Mouse (Mus musculus) right cerebral cortex, postnatal 25 days (tissue): ENCODE measurements around the gene Gm20388.

Source experiments
- DNase-seq: peaks from one replicate; pipeline ENCODE4 v3.0.0; 2022

Gene Gm20388

DNA sequence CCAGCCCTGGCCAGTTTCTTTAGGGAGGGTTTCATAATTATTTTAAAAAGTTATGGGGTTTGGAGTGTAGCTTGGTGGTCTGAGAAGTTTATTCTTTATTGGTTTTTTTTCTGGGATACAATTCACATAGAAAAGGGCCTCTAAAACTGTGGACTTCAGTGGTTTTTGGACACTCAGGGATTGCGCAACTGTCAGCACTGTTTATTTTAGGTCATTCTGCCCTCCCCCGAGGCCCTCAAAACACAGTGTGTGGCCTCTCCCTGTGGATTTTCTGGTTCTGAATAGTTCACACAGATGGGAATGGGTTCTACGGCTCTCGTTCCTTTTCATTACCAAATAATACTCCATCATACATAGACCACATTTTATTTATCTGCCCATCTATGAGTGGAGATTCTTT, 332.6 kb downstream of the Gm20388 start:
- DNase-seq, result no peak

DNA sequence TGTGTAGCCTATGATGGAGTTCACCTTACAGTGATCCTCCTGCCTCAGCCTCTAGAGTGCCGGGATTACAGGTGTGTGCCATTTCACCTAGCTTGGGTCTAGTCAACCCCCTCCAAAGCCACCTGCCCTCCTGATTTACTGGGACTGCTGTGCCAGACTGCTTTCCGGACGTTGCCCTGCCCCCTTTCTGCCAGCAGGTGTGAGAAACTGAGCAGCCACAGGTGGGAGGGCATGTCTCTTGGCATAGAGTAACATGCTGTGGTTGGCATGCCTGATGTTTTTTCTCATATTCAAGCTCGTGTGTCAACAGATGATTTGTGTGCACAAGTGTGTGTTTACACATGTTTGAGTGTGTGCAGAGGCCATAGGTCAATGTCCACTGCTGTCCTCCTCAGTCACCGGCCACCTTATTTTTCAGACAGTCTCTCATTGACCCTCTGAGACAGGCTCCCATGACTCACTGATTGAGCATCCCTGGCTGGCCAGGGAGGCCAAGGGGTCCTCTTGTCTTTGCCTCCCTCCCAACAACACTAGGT, 333.3 kb downstream of the Gm20388 start:
- DNase-seq, result no peak

DNA sequence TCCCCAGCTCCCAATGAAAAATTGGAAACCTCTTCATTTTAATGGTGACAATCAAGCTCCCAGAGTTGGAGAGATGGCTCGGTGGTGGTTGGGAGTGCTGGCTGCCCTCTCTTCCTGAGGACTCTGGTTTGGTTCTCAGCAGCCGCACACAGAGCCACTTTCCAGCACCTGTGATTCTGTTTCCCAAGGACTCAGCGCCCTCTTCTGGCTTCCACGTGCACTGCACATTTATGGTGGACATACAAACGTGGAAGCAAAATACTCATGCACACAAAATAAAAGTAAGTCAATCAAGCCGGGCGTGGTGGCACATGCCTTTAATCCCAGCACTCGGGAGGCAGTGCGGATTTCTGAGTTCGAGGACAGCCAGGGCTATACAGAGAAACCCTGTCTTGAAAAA, 333.9 kb downstream of the Gm20388 start:
- no peak for DNase-seq

DNA sequence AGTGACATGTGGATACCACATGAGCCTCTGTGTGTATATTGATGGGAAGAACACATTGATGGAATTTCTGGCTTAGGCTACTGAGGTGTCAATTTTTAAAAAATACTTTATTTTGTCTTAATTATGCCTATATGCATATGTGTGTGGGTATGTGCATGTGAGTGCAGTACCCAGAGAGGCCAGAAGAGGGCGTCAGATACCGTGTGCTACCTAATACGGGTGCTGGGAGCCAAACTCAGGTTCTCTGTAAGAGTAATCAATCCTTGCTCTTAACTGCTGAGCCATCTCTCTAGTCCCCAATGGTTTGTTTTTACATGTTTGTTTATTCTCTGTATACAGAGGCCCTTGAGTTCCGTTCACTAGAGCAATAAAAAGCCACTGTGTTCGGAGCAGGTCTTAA, 337.0 kb downstream of the Gm20388 start:
- DNase-seq, result no peak

DNA sequence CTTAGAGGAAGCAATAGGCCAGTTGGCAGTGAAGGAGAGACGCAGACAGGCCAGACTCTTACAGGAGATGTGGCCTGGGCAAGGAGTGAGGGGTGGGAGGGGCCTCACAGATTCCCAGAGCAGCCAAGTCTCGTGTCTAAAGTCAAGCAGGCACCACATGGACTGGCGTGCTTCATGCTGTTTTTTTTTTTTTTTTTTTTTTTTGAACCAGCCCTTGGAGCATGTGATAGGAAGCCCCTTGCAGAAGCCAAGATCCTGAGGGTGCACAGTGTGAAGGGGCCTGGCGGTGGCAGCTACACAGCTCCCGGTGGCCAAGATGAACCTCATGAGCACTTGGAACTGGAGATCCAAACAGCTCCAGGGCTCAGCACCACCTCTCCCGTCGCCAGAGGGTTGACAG, 337.4 kb downstream of the Gm20388 start:
- DNase-seq, result no peak

DNA sequence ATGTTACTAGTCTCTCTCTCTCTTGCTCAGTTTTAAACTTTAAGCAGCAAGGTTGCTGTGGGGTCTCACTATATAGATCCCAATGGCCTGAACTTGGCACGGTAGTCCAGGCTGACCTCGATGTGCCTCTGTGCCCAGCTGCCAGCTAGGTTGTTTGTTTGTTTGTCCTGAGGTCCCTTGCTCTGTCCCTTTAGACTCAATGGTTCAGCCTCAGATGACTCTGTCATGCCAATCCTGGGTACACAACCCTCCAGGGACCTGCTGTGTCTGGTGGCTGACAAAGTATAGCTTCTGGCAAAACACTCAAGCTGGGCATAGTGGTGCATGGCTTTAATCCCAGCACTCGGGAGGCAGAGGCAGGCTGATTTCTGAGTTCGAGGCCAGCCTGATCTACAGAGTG, 337.8 kb downstream of the Gm20388 start:
- no peak for DNase-seq

DNA sequence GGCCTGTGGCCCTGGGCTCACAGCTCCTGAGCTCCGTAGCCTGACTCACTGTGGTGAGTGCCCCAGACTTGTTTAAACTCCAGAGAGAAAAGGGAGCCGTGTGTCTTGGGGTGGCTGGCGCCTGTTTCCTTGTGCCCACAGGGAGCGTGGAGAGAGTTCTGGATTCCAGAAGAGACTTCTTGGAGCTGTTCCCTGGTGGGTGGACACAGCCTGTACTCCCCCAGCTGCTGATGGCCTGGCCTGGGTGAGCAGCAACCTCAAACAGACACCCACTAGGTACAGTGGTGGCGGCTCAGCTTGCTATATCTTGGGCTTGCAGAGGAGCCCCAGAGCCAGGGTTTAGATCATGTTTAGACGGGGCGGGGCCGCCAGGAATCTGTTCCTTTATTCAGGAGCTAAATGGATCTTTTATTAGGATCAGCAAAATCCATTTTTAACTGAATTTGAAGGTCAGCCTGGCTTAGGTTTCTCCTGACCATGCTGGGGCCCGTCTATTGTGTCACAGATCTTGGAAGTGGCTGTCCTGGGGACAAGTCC, 339.2 kb downstream of the Gm20388 start:
- no peak for DNase-seq

DNA sequence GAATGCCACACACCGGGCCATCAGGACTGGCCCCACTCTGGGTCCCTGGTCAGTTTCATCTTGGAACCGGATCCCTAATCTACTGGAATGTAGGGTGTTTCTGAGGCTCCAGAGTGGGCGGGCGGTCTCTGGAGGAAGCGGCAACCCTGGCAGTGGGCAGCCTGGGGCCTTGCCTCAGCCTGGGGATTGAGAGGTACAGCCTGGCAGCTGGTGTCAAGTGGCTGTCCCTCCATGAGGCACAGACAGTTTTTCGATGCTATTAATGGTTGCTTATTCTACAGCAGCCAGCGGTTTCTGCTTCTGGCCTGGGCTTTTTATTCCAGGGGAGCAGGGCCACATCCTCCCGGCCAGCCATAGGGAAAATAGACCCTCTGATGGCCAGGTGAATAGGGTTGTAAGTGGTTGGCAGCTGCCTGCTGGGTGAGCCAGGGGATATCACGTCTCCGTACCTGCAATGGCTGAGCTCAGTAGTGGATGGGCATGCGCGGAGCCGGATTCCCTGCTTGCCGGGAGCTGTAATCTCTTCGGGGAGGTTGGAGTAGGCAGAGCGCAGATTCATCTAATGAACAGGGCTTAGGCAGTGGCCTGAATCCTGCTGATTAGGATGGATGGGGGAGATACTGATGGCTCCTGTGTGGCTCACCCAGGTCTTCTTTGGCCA, 340.2 kb downstream of the Gm20388 start:
- DNase-seq, result peak; percentile 27

DNA sequence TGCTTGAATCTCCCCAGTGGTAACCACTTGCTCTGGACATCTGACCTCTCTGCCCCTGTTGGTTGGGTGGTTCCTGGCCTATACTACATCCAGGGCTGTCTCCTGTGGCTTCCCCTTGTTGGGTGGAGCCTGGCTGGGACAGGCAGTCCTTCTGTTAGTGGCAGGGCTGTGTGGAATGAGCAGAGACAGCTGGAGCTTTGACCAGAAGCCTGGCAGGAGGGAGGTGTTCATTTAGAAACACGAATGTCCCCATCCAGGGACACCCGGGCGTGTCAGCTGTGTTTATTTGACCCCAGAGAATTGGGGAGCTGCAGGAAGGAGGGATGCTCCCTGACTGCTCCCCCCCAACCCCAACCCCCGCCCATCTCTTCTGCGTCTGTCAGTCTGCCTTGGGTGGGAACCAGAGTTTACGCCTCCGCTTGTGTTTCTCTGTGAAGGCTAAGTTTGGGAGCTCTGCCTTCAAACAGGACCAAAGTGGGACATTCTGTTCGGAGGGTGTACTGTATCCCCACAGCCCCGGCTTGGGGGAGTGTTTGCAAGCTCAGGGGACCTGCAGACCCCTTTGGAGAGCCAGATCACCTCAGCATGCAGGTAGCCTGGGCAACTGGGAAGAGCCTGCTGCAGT, 340.9 kb downstream of the Gm20388 start:
- DNase-seq, result peak; percentile 25

DNA sequence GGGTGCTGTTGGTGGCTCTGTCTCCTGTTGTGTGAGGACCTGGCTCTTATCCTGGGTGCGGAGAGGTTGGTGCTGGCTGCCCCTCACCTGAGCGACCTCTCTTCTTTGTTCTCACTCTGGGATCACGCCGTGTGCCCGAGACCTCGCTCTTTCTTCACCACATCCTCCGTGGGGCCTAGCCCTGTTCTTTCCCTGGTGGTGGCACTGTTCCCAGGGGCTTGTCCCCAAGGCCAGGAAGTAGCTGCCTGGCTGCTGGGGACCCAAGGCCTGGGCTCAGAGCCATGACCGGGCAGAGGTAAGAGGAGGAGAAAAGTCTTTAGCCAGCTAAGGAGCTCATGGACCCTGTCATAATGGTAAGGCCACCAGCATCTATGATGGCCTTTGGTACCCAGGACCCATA, 343.0 kb downstream of the Gm20388 start:
- DNase-seq, result no peak

DNA sequence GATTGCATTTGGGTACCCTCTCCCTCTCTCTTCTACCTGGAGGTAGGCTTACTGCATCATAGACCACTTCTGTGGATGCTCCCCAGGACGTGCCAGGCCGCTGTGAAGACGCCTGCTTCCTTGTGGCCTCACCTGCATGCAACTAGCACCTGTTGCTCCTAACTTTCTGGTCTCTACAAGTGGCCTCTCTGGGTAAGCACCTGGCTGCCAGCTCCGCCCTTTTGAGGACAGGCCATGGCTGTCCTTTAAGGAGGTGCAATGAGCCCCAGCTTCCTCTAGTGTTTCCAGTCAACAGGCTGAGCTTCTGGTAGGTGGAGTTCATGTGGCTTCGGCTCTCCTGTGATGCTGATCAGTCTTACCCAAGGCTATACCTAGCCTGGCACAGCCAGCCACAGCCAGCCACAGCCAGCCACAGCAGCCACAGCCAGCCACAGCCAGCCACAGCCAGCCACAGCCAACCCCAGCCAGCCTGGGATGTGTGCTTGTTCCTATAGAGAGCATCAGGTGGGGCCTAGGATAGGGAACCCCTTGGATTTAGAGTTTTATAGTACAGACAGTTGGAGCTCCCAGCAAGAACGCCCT, 344.9 kb downstream of the Gm20388 start:
- DNase-seq, result no peak

DNA sequence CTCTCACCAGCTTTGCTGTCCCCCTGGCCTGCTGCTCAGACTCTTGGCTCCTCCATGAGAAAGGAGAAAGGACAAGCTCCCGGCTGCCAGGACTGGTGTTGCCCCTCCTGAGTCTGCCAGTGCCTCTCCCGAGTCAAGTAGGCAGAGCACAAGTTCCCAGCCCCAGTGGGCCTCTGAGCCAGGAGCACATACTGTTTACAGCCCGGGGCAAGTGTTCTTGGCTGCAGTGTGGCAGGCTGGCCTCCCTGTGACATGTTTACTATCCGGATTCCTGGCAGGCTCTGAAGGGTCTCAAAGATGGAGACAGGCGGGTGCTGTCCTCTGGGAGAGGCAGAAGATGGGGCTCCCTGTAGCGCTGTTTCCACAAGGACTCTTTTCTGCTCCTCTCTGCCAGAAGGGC, 346.3 kb downstream of the Gm20388 start:
- no peak for DNase-seq

DNA sequence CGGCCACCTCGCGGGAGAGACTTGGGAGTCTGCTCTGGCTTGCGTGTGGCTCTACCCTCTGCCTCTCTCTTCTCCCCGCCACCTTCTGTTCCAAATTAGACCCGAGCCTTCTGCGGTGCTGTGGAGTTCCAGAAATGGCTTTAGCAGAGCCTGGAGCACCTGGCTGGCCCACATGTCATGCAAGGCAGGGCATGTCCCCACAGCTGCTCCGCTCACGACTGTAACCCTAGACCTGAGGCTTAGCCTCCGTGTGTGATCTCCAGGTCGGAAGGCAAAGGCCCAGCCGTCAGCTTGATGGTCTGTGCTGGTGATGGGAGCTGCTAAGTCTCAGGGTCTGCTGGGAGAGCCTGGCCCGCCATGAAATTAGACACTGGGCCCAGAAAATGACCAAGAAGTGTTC, 348.6 kb downstream of the Gm20388 start:
- DNase-seq, result no peak

DNA sequence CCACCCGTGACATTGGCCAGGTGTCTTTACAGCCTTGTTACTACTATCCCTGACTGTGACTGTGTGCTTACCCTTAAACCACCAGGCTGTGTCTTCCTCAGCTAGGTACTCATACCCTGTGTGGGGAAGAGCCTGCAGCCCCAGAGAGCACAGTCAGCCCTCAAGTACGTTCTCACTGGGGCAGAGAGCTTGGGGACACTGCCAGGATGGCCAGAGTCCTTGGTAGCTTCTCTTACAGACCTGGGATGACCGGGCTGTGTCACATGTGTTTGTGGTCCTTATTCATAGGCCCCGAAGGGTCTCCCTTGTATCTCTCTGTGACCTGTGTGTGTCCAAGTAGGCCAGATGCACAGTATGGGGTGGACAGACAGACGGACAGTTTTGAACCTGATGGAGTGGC, 350.0 kb downstream of the Gm20388 start:
- DNase-seq, result no peak

DNA sequence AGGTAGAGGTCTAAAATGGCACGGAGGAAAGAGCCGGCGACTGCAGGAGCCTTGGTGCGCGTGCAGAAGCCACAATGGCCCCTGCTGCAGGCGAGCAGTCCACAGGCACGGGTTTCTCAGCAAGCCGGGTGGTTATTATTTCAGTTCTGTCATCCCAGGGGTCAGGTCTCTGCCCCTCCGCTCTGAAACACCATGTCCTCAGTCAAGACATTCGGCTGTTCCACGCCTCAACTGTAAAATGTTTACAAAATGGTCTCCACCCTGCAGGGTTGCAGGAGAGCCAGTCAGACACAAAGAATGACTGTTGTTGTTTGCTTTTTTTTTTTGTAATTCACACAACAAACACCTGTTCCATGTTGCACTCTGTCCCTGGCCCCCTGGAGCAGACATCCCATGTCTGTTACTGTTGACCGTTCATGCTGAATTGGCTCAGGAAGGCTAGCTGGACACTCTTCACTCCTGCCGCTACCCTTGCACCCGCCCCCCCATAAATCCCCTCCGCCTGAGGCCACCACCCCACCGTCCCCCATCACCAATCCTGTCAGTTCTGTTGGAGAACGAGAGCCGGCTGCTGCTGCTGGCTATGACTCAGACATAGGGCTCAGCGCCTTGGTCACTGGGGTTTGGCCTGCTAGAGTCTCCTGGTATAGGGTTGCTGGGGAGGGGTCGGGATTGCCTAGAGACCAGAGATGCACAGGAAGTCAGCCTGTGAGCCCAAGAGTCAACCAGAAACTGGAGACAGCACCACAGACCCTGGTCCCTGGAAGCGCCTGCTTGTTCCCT, 350.9 kb downstream of the Gm20388 start:
- DNase-seq, result no peak

DNA sequence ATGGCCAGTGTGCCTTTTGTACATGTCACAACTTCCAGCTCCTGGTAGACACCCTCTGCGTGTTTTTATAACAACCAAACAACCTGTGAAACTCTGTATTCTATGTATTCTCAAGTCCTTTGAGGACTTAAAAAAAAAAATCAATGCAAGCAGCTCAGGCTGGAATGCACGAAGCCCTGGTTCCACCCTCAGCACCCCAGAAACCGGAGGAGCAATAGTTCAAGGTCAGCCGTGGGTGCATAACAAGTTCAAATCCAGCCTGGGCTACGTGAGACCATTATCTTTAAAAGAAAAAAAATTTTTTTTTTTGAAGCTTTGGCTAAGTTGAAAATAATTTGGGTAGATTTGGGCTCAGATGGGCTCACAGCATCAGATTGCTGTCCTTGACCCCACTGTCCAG, 353.2 kb downstream of the Gm20388 start:
- DNase-seq, result no peak

DNA sequence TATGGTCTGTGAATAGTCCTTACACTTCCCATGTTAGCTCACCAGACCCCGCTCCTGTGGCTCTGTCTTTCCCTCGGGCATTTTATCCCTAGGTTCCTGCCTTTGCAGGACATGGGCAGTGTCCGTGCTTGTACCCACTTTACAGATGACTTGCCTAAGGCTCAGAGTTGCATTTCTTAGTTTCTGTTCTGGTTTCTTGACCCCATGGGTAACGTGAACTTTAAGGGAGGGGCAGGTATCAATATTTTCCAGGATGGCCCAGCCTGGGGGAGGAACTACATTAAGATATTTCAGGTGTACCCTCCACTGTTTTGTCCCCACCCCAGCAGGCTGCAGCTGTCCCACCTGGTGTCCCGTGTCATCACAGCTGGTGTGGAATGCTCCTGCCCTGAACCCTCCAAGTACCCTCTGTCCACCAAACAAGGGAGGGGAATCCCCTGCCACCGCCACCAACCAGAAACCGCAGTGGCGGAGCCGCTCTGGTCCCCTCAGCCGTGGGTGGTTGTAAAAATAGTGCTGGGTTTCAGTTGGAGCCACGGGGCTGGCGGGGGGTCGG, 353.8 kb downstream of the Gm20388 start:
- DNase-seq, result no peak

DNA sequence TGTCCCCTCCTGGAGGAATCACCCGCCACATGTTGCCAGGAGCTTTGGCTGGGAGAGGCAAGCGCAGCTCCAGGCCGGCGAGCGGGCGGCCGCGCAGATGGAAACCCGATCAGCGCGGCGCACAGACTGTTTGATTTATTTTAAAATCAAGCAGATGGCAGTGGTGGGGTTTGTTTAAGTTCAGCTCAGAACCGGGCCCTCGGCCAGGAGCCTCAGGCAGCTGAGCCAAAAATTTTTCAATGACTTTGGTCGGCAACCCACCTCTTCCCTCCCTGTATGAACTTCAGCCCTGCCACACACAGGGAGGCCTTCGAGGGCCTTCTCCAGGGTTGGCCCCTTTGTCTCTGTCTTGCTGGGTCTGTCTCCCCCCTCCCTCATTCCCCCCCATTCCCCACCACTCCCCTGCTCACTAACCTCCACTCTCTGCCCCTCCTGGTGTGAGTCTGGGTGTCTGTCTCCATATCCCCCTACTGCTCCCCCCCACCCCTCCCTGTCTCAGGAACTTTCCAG, 354.4 kb downstream of the Gm20388 start:
- peak; percentile 88 for DNase-seq

DNA sequence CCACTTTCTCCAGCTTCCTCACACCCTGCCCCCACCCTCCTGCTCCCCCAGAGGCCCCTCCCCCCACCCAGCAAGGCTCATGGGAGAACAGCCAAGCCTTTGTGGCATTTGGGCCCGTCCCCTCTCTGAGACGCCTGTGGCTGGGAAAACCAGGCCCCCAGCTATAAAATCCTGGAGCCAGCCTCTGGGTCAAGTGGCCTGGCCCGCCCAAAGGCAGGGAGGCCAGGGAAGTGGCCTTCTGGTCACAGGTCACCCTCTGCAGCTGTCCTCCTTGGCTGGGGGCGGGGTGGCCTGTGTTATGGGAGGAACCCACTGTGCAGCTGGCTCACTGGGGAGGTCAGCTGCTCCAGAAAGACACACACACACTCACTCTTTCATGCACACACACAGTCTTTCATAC, 354.8 kb downstream of the Gm20388 start:
- DNase-seq, result no peak

DNA sequence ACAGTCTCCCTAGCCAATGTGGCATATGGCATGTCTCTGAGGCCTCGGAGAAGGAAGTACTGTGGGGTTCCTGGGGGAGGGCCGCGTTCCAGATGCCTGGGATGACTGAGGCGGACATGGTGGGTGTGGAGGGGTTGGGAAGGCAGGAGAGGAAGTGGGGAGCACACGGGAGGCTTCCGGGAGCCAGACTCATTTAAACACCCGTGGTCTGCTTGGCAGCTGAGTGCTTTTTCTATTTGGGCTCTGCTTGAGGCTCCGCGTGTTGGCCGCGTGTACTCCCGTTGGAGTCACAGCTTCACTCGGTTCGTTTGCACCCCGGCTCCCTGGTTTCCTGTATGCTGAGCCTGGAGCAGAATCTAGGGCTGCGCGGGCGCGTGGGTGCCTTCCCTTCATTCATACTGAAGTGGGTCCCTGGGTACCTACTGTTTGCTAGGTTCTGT, 357.9 kb downstream of the Gm20388 start:
- no peak for DNase-seq

DNA sequence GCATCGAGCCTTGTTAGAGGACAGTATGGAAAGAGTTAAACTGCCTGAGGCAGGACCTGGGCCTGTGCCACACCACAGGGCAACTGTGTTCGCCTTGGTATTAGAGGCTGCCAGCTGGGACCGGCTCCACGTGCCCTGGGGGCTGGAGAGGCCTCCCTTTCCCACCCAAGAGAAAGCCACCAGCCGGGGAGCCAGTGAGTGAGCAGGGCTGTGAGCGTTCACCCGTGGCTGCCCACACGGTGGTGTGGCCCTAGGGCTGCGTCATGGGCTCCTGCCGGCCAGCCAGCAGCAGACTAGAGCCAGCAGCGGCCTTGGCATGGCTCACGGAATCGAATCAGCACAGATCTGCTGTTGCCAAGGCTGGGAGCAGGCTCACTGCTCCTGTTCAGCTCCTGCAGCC, 359.8 kb downstream of the Gm20388 start:
- DNase-seq, result no peak

DNA sequence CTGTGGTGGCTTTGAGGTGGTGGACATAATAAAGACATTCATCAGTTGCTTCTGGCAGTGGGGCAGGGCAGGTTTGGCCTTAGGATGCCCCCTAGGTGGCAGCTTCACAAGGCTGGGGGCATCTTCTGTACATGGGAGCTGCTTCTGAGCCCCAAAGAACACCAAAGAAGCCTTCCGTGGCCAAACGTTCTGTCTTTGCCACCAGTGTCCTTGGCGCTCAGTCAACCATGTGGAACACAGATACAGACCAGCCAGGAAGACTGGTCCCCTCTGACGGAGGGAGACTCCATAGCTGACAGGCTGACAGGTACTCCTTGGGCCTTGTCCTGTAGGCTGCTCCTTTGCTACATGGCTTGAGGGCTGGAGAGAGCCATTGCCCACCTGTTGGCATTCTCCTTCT, 362.8 kb downstream of the Gm20388 start:
- no peak for DNase-seq
